Mouse (Mus musculus): Measurements from ENCODE around the gene Nlrp10.

DNA sequence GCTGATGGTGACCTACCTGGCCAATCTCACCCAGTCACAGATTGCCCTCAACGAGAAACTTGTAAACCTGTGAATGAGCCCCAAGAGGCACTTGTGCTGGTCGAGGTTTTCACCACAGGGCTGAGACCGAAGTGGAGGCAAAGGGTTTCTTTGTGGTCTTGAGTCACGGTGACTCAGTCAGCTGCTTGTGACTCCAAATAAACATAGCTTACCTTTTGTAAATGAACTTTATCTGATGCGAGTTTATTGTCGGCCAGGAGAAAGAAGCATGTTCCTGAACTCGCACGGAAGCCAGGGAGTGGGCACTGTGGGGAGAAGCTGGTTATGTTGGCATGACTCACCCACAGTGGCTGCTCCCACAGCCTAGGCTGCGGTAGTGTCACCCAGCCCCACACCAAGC is 11.5 kb upstream of the Nlrp10 start:
- no peak for TF ChIP-seq CTCF (IDR thresholded peaks at IDR 0.05)
- no peak for TF ChIP-seq EP300 (IDR thresholded peaks at IDR 0.05)
